Mouse (Mus musculus) kidney, postnatal 10 days (tissue): Measurements from ENCODE around the gene Hspa13.
A peak's percentile ranks its signal among the peaks of the same experiment; 100 is the strongest.

ENCODE experiments used
- DNase-seq: peaks from one replicate; pipeline ENCODE4 v3.0.0; 2021; ENCODE audit warnings: mixed read lengths

Hspa13 gene

DNA sequence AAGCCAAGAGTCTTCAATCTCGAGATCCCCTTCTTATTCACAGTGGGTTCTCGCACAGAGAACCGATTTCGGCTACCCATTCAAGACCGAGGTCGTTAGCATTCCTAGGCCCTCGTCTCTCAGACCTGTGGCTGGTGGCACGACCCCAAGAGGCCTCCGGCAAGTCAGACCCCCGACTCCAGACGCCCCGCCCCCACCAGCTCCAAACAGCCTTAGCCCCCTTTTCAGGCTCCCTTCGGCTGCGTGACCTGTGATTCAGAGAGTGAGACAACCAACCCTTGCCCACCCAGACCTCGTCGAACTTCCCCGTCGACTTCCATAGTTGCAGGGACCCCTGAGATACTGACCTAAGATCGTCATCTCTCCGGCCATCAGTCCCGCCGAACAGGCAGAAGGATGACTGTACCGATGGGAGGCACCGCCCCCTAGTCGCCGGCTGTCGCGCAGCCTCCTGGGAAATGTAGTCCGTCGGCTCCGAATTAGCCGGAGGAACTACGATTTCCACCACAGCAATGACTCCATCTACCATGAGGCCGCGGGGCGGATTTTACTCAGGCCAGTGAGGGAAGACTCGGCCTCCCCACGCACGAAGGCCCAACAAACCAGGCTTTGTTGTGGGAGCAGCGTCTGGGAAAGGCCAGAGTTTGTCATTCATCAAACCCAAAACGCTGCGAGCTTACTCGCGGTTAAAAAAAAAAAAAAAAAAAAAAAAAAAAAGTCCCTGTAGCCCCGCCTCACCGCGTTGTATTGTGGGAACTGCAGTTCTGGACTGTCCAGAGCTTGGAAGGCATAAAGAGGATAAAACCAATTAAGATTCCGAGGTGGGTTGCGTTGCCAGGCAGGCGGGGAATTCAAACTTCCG, at the start of gene Hspa13:
Hspa13 (minus strand) TSS at position 717 of the 862 bp plus-strand sequence.
- DNase-seq, result peak; percentile 98

DNA sequence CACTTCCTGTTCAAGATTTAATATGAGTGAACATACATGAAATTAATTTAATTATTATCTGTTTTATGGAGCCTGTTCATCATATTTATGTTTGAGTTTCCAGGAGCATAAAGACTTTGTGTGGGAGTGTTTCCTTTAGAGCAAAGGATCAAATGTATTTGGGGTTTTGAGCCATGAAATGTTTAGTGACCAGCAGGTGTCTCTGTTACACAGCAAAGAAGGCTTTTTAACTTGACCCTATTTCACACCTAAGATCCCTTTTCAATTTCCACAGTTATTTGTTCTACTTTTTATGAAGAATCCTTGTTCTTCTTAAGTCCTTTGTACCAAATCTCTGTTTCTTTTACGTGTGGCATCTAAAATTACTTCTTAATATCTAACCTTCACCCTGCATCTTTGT, 12.4 kb upstream of the Hspa13 start:
- no peak for DNase-seq

DNA sequence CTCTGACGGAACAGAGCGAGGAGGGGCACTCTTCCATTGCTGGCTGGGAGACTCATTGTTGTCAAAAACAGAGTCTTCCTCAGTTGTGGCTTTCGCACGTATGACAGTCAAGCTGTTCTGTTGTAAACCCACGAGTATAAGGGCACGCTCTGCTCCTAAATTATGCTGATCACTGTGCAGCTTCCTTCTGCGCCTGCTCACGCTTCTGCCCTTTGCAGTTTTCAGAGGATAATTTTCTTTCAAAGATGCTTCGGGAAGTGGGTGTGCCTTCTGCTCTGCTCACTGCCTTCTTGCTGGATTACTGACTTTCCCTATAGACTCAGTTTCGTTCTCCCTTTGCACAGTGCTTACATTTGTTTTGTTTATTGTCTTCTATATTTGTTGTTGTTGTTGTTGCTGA, 6.3 kb upstream of the Hspa13 start:
- no peak for DNase-seq

DNA sequence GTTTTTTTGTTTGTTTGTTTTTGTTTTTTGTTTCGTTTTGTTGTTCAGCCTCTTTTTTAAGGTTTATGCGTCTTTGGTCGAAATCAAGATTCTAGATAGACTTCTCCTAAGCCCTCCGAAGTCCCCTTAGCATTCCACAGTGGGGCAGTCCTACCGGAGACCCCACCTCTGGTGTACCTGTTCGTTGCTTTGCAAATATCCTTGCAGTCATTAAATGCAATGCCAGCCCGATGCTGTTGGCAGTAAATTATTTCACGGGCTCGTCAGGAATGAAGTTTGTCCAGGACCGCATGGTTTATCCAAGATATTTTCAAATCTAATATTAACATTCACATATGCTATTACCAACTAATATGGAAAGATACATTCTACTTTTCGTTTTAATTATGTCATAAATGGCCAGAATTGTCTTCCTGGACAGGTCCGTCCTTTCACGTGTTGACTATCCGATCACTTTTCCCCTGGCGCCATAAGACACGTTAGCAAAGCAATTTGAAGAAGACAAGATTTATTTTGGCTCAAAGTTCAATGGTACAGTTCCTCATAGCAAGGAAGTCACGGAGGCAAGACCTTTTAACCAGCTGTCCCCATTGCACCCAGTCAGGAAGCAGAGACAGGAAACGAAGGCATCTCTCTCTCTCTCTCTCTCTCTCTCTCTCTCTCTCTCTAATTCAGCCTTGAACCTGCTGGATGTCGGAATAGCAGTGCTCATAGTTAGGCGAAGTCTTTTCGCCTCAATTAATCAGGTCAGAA, 522 bp upstream of the Hspa13 start:
- DNase-seq, result peak; percentile 10

DNA sequence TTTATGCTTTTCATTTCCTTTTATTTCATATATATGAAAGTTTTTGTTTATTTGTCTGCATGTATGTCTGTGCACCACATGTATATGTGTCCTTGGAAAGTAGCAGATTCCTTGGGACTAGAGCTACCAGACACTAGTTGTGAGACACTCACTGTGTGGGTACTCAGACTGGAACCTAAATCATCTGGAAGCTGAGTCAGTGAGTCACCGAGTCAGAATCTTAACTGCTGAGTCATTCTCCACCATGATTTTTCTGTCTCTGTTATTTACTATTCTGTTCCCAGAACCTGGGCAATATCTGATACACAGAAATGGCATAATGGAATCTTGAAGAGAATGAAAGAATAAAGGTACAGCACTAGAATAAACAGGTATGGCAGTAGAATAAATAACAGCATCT, 14.0 kb downstream of the Hspa13 start:
- DNase-seq, result no peak

DNA sequence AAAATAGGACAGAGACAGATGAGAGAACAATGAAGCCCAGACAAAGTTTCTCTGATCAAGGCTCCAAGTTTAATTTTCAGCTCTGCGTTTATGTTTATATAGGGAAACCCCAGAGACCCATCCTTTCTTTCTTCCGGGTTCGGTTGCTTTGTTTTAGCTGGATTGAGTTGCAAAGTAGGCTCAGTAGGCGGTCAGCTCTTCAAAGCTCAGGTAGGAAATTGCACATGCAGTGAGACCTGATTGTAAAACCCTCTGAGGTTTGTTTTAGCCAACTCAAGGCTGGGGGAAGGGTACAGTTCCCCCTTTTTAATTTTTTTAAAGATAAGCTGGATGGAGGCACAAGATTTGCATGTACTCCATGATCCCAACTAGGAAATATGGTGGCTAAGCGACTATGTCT, 16.8 kb downstream of the Hspa13 start:
- no peak for DNase-seq

DNA sequence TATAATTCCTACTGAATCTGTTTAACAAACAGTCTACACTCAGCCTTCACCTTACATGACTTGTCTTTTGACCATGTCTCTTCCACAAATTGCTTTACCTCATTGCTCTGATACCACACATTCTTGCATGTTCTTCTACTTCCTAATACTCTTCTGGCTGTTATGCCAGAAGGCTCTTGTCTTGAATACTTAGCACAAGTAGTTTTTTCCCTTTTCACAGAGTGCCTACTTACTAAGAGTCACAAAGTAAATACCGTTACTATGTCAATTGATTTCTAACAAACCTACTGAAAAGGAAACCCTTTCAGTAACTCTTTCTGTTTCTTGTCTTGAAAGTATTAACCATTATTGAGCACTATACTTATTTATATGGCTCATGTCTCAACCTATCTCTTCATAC, 18.0 kb downstream of the Hspa13 start:
- no peak for DNase-seq

DNA sequence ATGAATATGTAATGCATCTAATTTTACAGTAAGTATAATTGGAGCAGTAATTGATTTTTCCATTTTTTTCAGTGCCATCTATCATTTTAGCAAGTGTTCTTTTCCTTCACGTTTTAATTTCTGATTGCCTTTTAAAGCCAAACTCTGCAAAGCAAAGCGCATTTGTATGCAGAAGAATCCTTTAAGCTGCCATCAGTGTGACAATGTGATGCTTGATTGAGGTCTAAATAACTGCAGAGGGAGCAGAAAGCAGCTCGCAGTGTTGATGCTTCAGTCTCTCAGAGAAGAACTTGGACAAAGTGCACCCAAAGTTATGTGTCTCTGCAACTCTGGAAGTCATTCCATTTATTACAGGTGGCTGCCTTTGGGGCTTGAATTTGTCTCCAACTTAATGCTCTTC, 22.9 kb downstream of the Hspa13 start:
- DNase-seq, result no peak

DNA sequence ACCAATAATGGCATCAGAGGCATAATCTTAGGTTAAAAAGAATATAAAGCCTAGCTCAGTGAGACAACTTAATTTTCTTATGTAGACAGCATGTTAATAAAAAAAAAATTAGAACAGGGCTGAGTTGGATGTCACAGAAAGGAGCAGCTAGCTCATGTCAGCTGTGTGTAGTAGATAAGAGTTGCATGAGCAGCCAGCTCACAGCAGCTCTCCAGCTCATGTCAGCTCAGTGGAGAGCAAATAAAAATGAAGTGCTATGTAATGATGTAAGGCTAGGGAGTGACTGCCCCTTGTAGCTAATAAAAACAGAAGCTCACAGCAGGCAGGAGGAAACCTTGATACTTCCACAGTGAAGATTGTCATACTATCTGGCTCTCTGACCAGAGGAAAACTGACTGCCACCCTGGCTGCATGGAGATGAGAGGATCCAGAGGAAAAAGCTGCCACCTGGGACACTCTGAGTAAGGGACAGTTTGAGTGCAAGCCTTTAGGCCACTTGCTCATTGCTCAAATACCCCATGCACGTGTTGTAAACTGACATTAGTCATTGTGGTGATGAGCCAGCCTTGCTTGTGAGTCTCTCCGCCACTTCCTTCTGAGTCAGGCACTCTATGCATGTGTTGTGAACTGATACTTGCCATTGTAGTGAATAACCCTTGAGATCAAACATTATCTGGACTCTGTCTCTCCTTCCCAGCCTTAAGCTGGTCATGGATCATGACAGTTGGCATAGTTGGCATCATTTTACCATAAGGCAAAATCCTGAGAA, 49.3 kb downstream of the Hspa13 start:
- no peak for DNase-seq

DNA sequence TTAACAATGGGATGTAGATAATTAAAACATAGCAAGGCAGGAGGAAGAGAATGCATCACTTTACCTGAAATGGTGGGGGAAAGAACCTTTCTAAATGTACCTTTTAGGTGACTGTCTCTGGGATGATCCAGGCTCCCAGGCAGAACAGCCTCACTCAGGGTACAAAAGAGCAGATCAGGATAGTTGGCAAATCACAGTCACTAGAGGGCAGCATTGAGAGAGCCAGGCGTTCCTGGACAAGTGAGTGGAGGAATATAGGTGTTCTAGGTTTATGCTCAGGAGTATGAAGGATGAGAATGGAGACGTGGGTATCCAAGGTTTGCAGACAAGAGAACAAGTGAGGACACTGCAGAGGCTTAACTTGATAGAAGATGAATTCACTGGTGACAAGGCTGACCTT, 70.7 kb downstream of the Hspa13 start:
- DNase-seq, result peak; percentile 68
